Mouse (Mus musculus) layer of hippocampus, adult 6 months (tissue): ENCODE measurements around the gene Mrps23. TPM values are rescaled to one million over a fixed set of nuclear protein-coding genes. Genes with fewer than 3 reads are reported as not detected.

Source experiments
- long read RNA-seq, 2 experiments: library from polyadenylated mRNA; unstranded; transcript quantifications; one replicate each; pipeline ENCODE4 v2.0.0; 2019 to 2020
- polyA plus RNA-seq: library from polyadenylated mRNA; unstranded; fragments of <200 nt; fragmentation: Nextera tagmentation; gene quantifications from 2 replicates; pipeline ENCODE4 v1.2.3, GENCODE M21; 2021

Mrps23 gene
- polyA plus RNA-seq, result 96.5 and 97.8 TPM in 2 replicates
- long read RNA-seq, experiment 1, transcript Mrps23-203 (5 exons, 1,404 nt), result minor isoform, 9 of 132 reads
- long read RNA-seq, experiment 1, transcript Mrps23-201 (5 exons, 1,332 nt), result major isoform, 106 of 132 reads
- long read RNA-seq, experiment 1, partial matches to known transcripts, result 10 of 132 reads
- long read RNA-seq, experiment 1, other reads (novel, unspliced or antisense), result 5 of 132 reads
- long read RNA-seq, experiment 2, transcript Mrps23-201 (5 exons, 1,332 nt), result major isoform, 168 of 202 reads
- long read RNA-seq, experiment 2, transcript Mrps23-203 (5 exons, 1,404 nt), result minor isoform, 13 of 202 reads
- long read RNA-seq, experiment 2, partial matches to known transcripts, result 14 of 202 reads
- long read RNA-seq, experiment 2, other reads (novel, unspliced or antisense), result 6 of 202 reads

DNA sequence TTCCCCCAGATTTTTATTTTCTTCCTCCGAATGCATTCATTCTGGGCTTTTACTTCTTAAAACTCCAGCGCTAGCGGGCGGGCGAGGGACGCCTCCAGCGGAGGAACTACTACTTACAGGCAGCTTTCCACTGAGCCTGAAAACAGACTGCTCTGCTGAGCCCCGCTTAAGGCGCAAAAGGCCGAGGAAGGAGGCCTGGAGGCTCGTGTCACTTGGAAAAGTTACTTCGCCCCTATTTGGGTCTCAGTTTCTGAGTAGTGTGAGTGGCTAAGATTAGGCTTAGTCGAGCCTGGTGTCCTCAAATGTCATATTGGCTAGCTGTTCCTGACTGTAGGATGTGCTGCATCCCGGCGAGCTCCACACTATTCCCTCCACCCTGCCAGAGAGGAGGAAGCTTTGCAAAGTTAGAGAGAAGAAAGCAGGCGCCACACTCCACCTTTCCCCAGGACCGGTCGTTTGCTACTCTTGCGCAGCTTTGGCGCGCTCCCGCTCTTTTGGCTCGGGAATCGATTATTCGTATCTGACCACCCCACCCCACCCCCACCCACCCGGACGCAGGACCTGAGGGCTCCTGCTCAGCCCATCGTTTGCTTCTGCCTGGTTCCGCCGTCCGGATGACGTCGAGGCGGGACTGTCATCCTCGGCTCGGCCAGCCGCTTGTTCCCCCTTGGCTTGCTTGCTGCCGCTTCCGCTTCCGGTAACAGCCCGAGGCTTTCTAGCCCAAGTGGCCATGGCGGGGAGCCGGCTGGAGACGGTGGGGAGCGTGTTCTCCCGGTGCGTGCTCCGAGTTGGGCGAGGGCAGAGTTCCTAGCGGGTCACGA lies at the start of gene Mrps23:
Gene Mrps23, plus strand, starts transcription at position 677 of the 821 bp plus-strand sequence.

Other genes starting within 250 kb of the Mrps23 start
- 20.3 and 22.7 TPM in 2 replicates for gene Dynll2, start 216.9 kb upstream of the Mrps23 start, polyA plus RNA-seq
- 11.2 and 13.7 TPM in 2 replicates for gene Srsf1, start 157.0 kb upstream of the Mrps23 start, polyA plus RNA-seq
- 10.3 and 11.3 TPM in 2 replicates for gene Vezf1, start 136.1 kb upstream of the Mrps23 start, polyA plus RNA-seq
- 4.2 TPM in 2 replicates for gene Cuedc1, start 106.3 kb upstream of the Mrps23 start, polyA plus RNA-seq
- not detected in 2 replicates for gene Ccdc182, start 89.7 kb downstream of the Mrps23 start, polyA plus RNA-seq